Mouse (Mus musculus) E14TG2a.4 (cell line): ENCODE results near the gene Lelp1.

Experiments used
- CTCF ChIP-seq: conservative IDR thresholded peaks from 2 replicates; pipeline ENCODE4 v1.5.1; 2014; ENCODE audit warnings: low read length
- NANOG ChIP-seq: IDR thresholded peaks from 2 replicates; pipeline ENCODE4 v1.6.1; 2014; ENCODE audit warnings: borderline replicate concordance, low read length, mixed read lengths

DNA sequence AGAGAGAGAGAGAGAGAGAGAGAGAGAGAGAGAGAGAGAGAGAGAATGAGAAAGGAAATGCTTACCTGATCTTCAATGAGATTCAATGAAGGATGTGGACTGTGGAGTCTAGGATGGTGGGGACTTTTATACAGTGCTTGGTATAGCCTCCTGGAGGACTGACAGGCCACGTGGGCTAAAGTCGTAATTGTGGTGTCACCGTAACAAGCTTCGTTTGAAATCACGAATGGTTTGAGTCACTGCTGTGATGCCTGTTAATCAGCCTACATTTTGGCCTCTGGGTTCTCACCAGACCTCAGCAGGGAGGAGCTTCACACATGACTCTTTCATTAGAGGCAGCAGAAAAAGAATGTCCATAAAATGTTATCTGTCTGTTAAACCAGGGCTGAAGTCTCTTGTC, 18.7 kb downstream of the Lelp1 start, which contains the start of gene Prr9:
- TF ChIP-seq CTCF = no peak
- TF ChIP-seq NANOG = no peak
